ENCODE assay signal across 21 mouse cellular contexts in the genomic region with DNA sequence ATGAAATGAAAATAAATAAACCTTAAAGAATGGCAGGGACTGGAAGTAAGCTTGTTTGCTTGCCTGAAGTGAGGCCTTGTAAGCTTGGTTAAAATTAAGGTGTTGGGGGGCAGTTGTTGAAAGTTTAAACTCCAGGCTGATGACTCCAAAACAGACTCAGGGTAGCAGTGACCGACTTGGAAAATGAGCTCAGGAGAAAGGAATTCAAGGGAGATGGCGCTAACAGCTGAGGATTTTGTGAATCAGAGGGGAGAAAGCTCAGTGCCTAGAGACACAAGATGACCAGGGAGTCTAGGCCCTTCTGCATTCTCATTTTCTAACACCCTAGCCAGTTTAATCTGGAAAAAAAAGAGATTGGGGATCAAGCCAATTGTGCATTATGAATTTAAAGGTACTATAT. TPM values are rescaled to one million over a fixed set of nuclear protein-coding genes. Genes with fewer than 3 reads are reported as not detected.
DNase-seq lines count a peak whose midpoint lies in the region; ATAC-seq and TF ChIP-seq lines count a peak whose summit lies in the region.
"Had no signal": no experiment of that assay in that cellular context is flagged by ENCODE, and none has a peak within 500 bp of the region (broad histone marks: within the 10 kb centered on the region; RNA-seq: fewer than 3 reads in every experiment).

No protein-coding gene starts in this region.

- DNase-seq in heart, adult 2 months: no peak
- no peak for DNase-seq in heart, adult 18-20 months
- DNase-seq in 3T3-L1 (ENCODE audit: low read depth, low spot score) (peak; percentile 80), Patski (ENCODE audit: low read depth, low spot score) (peak; percentile 49)
- DNase-seq in heart, postnatal 10 days: peak; percentile 53 to 58
- DNase-seq in adrenal gland, postnatal 10 days: no peak
- no peak for DNase-seq in kidney, adult 11 months
- DNase-seq: cerebellum, adult 8-10 months; gastrocnemius, postnatal 25 days; kidney, adult 9 months; kidney, postnatal 25 days; left cerebral cortex, postnatal 4 days; liver; lung, postnatal 14 days; midbrain, embryonic 14.5 days; right cerebral cortex, postnatal 25 days; thymus, adult 2 months had no signal

- POLR2A ChIA-PET in Patski (lab: Charles Lee): no interaction called here

- no peak for TF ChIP-seq POLR2A in heart, adult 2 months (IDR thresholded peaks at IDR 0.05; ENCODE audit: insufficient read depth, low read depth, low read length)

- H3K79me2 ChIP-seq in heart, adult 2 months (replicated peaks; ENCODE audit: control insufficient read depth, insufficient read depth, low read length): no peaks in the 10 kb centered on the region

- peak overlapping the region; percentile 24 for H3K27ac ChIP-seq in heart, adult 2 months
- H3K27ac ChIP-seq: embryonic facial prominence, embryonic 10.5 days; forebrain, embryonic 13.5 days; hindbrain, embryonic 14.5 days had no signal

- no peaks in the 10 kb centered on the region for H3K27me3 ChIP-seq in heart, adult 2 months (ENCODE audit: control insufficient read depth, insufficient read depth, low read length)
- no peaks in the 10 kb centered on the region for H3K27me3 ChIP-seq in Patski
- H3K27me3 ChIP-seq: forebrain, embryonic 13.5 days had no signal

- H3K4me3 ChIP-seq in heart, adult 2 months: no peak overlapping the region
- H3K4me3 ChIP-seq: embryonic facial prominence, embryonic 10.5 days; forebrain, embryonic 13.5 days; left cerebral cortex, adult 2 months had no signal

- in situ Hi-C loops in Patski (cut with MboI; ENCODE audit: low pct_unique_long_range_greater_than_20kb): no loop called here

- no peak overlapping the region for H3K9ac ChIP-seq in heart, adult 2 months (ENCODE audit: low read depth, low read length)
- H3K9ac ChIP-seq: forebrain, embryonic 13.5 days; hindbrain, embryonic 14.5 days had no signal

- H3K36me3 ChIP-seq in heart, adult 2 months (ENCODE audit: control insufficient read depth, insufficient read depth, low read length): no peaks in the 10 kb centered on the region
- H3K36me3 ChIP-seq: embryonic facial prominence, embryonic 10.5 days had no signal

- CTCF ChIA-PET in Patski (lab: Charles Lee): interaction anchor here (1.0 to 2.3 kb wide), 3 partner anchors 8 to 12 kb away, joined by 4 to 7 read pairs (median 5); a partner anchor contains a TSS

- intact Hi-C loops in heart, adult 2 months (cut with DNase I): no loop called here
- intact Hi-C loops in heart, postnatal 10 days (cut with DNase I): no loop called here

- TF ChIP-seq EP300 in heart, adult 2 months (IDR thresholded peaks at IDR 0.05; ENCODE audit: insufficient read depth, low read depth, low read length): no peak

- WGBS in heart, adult 2 months: 17% methylated on average over 2 of the region's 2 CpGs

- no peak for TF ChIP-seq CTCF in heart, adult 2 months (IDR thresholded peaks at IDR 0.05)
- TF ChIP-seq CTCF in Patski (IDR thresholded peaks at IDR 0.05): no peak

- peaks cover 3% of the 10 kb centered on the region for H3K4me1 ChIP-seq in heart, adult 2 months (ENCODE audit: control insufficient read depth, insufficient read depth, low read length)
- H3K4me1 ChIP-seq: forebrain, embryonic 13.5 days had no signal

- peak; percentile 90 for ATAC-seq in Patski
- ATAC-seq: forebrain, embryonic 13.5 days had no signal

RNA-seq across cellular contexts. Expression of a gene that starts 10.5 kb away (rescaled TPM):
- total RNA-seq in heart, adult 2 months (2021): 100 to 1,000 TPM; 484 to 619 TPM
- polyA plus RNA-seq in heart, adult 2 months (2012; rRNA removed): 1,288 and 1,402 TPM in 2 replicates
- 100 to 1,000 TPM; 660 to 761 TPM for total RNA-seq in heart, adult 18-20 months (2021)
- polyA plus RNA-seq in Patski (2021): 1.3 TPM
- total RNA-seq in heart, postnatal 10 days (2021): 100 to 1,000 TPM; 257 to 700 TPM
- total RNA-seq in adrenal gland, postnatal 10 days (2021): 10 to 100 TPM in 1 of 2 experiments, 1 to 10 TPM in 1; 5.2 to 11.4 TPM

RNA-seq across cellular contexts. Expression of a gene that starts 10.6 kb away (rescaled TPM):
- 10 to 100 TPM; 23.2 to 24.6 TPM for total RNA-seq in heart, adult 2 months (2021)
- polyA plus RNA-seq in heart, adult 2 months (2012; rRNA removed): 4.6 and 10.7 TPM in 2 replicates
- 10 to 100 TPM; 23.4 to 28.8 TPM for total RNA-seq in heart, adult 18-20 months (2021)
- 43.9 TPM for polyA plus RNA-seq in Patski (2021)
- total RNA-seq in heart, postnatal 10 days (2021): 10 to 100 TPM; 32.4 to 40.6 TPM
- 10 to 100 TPM; 53.0 to 57.6 TPM for total RNA-seq in adrenal gland, postnatal 10 days (2021)

RNA-seq across cellular contexts. Expression of a gene that starts 46.8 kb away (rescaled TPM):
- total RNA-seq in heart, adult 2 months (2021): 1 to 10 TPM; 2.3 to 8.1 TPM
- polyA plus RNA-seq in heart, adult 2 months (2012; rRNA removed): 2.7 and 3.6 TPM in 2 replicates
- total RNA-seq in heart, adult 18-20 months (2021): 1 to 10 TPM; 3.6 to 4.5 TPM
- 25.3 TPM for polyA plus RNA-seq in Patski (2021)
- 1 to 10 TPM; 5.8 to 7.3 TPM for total RNA-seq in heart, postnatal 10 days (2021)
- 10 to 100 TPM in 1 of 2 experiments, 1 to 10 TPM in 1; 9.4 to 15.4 TPM for total RNA-seq in adrenal gland, postnatal 10 days (2021)

Comparison
In these comparisons a context has a peak if more than half of its experiments do, and no peak if none do; other contexts are left out.
1. DNase-seq: peak in 3T3-L1 (single experiment), Patski (single experiment) and heart, postnatal 10 days (2 of 2); none in heart, adult 2 months (0 of 2), heart, adult 18-20 months (0 of 2), adrenal gland, postnatal 10 days (single experiment) and kidney, adult 11 months (single experiment).
2. RNA of a gene that starts 10.5 kb away (total RNA-seq): 660 to 761 TPM in heart, adult 18-20 months, 257 to 700 TPM in heart, postnatal 10 days and 484 to 619 TPM in heart, adult 2 months; 5.2 to 11.4 TPM in adrenal gland, postnatal 10 days; every median in the first group is over 10 times any median in the second.